Mouse (Mus musculus) hindbrain, postnatal 0 days (tissue): ENCODE results near the gene Vars. TPM values are rescaled to one million over a fixed set of nuclear protein-coding genes. Genes with fewer than 3 reads are reported as not detected.
"Not testable (repeated sequence)": the region's sequence is repeated elsewhere in the genome, so short reads cannot be mapped to it uniquely, and the experiment has no call there.

Experiments used
- ATAC-seq: fragments of 200-750 bp; cut with Nextera tagmentation; 2 replicates; pipeline ENCODE4 v1.8.0; 2017; ENCODE audit warnings: mild to moderate bottlenecking, moderate TSS enrichment, moderate library complexity
- DNase-seq: peaks from one replicate; pipeline ENCODE4 v3.0.0-alpha.2; 2015; ENCODE audit warnings: low spot score
- H3K27ac ChIP-seq: fragments of 300-500 bp; sonication (generic); 2 replicates; pipeline ENCODE4 v1.5.1; 2014; ENCODE audit warnings: mild to moderate bottlenecking
- H3K27me3 ChIP-seq: fragments of 300-500 bp; sonication (generic); 2 replicates; pipeline ENCODE4 v1.6.1; 2014; ENCODE audit warnings: low read length, mixed read lengths; ENCODE audit not compliant: insufficient read depth
- H3K36me3 ChIP-seq: fragments of 300-500 bp; sonication (generic); 2 replicates; pipeline ENCODE4 v1.6.1; 2014; ENCODE audit warnings: low read length, mixed read lengths; ENCODE audit not compliant: insufficient read depth
- H3K4me1 ChIP-seq: fragments of 300-500 bp; sonication (generic); 2 replicates; pipeline ENCODE4 v1.6.1; 2014; ENCODE audit warnings: antibody characterized with exemption, low read length, mixed read lengths; ENCODE audit not compliant: insufficient read depth
- H3K4me2 ChIP-seq: fragments of 300-500 bp; sonication (generic); 2 replicates; pipeline ENCODE4 v1.6.1; 2014; ENCODE audit warnings: low read depth, mild to moderate bottlenecking, low read length, moderate library complexity, mixed read lengths
- H3K4me3 ChIP-seq: fragments of 300-500 bp; sonication (generic); 2 replicates; pipeline ENCODE4 v1.5.1; 2014; ENCODE audit warnings: low read length
- H3K9ac ChIP-seq: fragments of 300-500 bp; sonication (generic); replicated peaks from 2 replicates; pipeline ENCODE4 v1.6.1; 2014; ENCODE audit warnings: mild to moderate bottlenecking, low read length, moderate library complexity, mixed read lengths
- H3K9me3 ChIP-seq: fragments of 300-500 bp; sonication (generic); 2 replicates; pipeline ENCODE4 v1.6.1; 2016; ENCODE audit warnings: low read length, mixed read lengths
- CTCF ChIP-seq: IDR thresholded peaks from 2 replicates; pipeline ENCODE4 v1.5.1; 2016; ENCODE audit warnings: antibody characterized with exemption, control low read depth, low read depth
- WGBS: fragments of 180-500 bp; shearing (Covaris S2); extraction: QIAGEN DNeasy Blood & Tissue Kit; methylation state at CpG from one replicate; pipeline ENCODE4 v1.1.7; 2014; 5-methylcytosine and 5-hydroxymethylcytosine counted together
- polyA plus RNA-seq: library from polyadenylated mRNA; unstranded; fragments of >200 nt; fragmentation: Nextera tagmentation; extraction: Ambion mirVana; gene quantifications from 2 replicates; pipeline ENCODE4 v1.2.1, GENCODE M21; 2015
- total RNA-seq: library from RNA; depleted of rRNA; stranded (reverse); fragments of >200 nt; gene quantifications from 2 replicates; pipeline ENCODE4 v1.2.3, GENCODE M21; 2014

Gene Vars
- total and polyA plus RNA-seq, 2 experiments from 2014 or later: 41.7 to 128 TPM

- WGBS: 85% methylated on average over 3 of the region's 3 CpGs
Measured at GRCm38 (mm10) chr17:34955884-34956283, 44.9 kb upstream of the Vars start.

GRCm38 (mm10) chr17:34956340-34956739 is 44.4 kb upstream of the Vars start:
- Histone ChIP-seq H3K9ac (no peak overlapping the region), H3K36me3 (no peaks in the 10 kb centered on the region), H3K4me2 (no peak overlapping the region), H3K27ac (no peak overlapping the region), H3K9me3 (no peaks in the 10 kb centered on the region), H3K27me3 (no peaks in the 10 kb centered on the region), H3K4me1 (no peaks in the 10 kb centered on the region), H3K4me3 (no peak overlapping the region)
- WGBS: 39% methylated on average over 1 of the region's 1 CpGs
- peak; percentile 33 for DNase-seq
- peak; percentile 66 for TF ChIP-seq CTCF
- no peak for ATAC-seq

More at GRCm38 (mm10) chr17:34955884-34956283, 44.9 kb upstream of the Vars start:
- TF ChIP-seq CTCF: no peak
- DNase-seq (no peak), ATAC-seq (no peak)
- Histone ChIP-seq H3K4me1 (no peaks in the 10 kb centered on the region), H3K27ac (no peak overlapping the region), H3K4me3 (no peak overlapping the region), H3K27me3 (no peaks in the 10 kb centered on the region), H3K4me2 (no peak overlapping the region), H3K9ac (no peak overlapping the region), H3K9me3 (no peaks in the 10 kb centered on the region), H3K36me3 (0 out of 2 replicates have a peak, but pooled peaks cover under 1% of the 10 kb centered on the region)

GRCm38 (mm10) chr17:34957291-34957690 is 43.5 kb upstream of the Vars start:
- H3K4me2 ChIP-seq, DNase-seq, ATAC-seq, H3K4me1 ChIP-seq, H3K4me3 ChIP-seq, H3K9ac ChIP-seq, H3K36me3 ChIP-seq, H3K27me3 ChIP-seq, H3K27ac ChIP-seq, H3K9me3 ChIP-seq: not testable (repeated sequence)
- WGBS: 24% methylated on average over 26 of the region's 40 CpGs

GRCm38 (mm10) chr17:34957966-34958365 is 42.8 kb upstream of the Vars start:
- H3K36me3 ChIP-seq, H3K4me1 ChIP-seq, H3K9ac ChIP-seq, H3K27me3 ChIP-seq, H3K9me3 ChIP-seq, H3K4me2 ChIP-seq, H3K4me3 ChIP-seq, H3K27ac ChIP-seq, DNase-seq, ATAC-seq: not testable (repeated sequence)
- 23% methylated on average over 22 of the region's 40 CpGs for WGBS

GRCm38 (mm10) chr17:34958734-34959129 is 42.1 kb upstream of the Vars start:
- WGBS: 3% methylated on average over 7 of the region's 47 CpGs
- H3K4me1 ChIP-seq, H3K36me3 ChIP-seq, H3K27ac ChIP-seq, H3K9ac ChIP-seq, H3K9me3 ChIP-seq, DNase-seq, H3K27me3 ChIP-seq, ATAC-seq: not testable (repeated sequence)
- peak overlapping the region; percentile 66 for H3K4me2 ChIP-seq
- peak overlapping the region; percentile 41 for H3K4me3 ChIP-seq

GRCm38 (mm10) chr17:34959130-34959778 is 41.5 kb upstream of the Vars start, which contains the start of gene Hspa1b:
TSS of gene Hspa1b (minus strand) at chr17:34959238.
- peak; percentile 95 for ATAC-seq
- H3K27me3 ChIP-seq, H3K36me3 ChIP-seq, H3K9me3 ChIP-seq, H3K4me1 ChIP-seq: not testable (repeated sequence)
- peak within 1 kb of the TSS; percentile 70 for H3K27ac ChIP-seq
- peak; percentile 76 for DNase-seq
- 0 out of 2 replicates have a peak within 1 kb of the TSS, but pooled peaks have one; percentile 3 for H3K9ac ChIP-seq
- peak within 1 kb of the TSS; percentile 66 for H3K4me2 ChIP-seq
- WGBS: 2% methylated on average over 27 of the region's 32 CpGs
- H3K4me3 ChIP-seq: peak within 1 kb of the TSS; percentile 41

- H3K27me3 ChIP-seq: no peaks in the 10 kb centered on the region
- H3K9me3 ChIP-seq: no peaks in the 10 kb centered on the region
- H3K4me2 ChIP-seq: peak overlapping the region; percentile 66
- DNase-seq (no peak), ATAC-seq (no peak; the same call in 1 of the 2 replicates)
- no peak for TF ChIP-seq CTCF
- WGBS: 18% methylated on average over 12 of the region's 12 CpGs
- peak overlapping the region; percentile 70 for H3K27ac ChIP-seq
- no peaks in the 10 kb centered on the region for H3K36me3 ChIP-seq
- peak overlapping the region; percentile 41 for H3K4me3 ChIP-seq
- no peaks in the 10 kb centered on the region for H3K4me1 ChIP-seq
- no peak overlapping the region for H3K9ac ChIP-seq
Measured at GRCm38 (mm10) chr17:34959881-34960515, 40.8 kb upstream of the Vars start.
